Comparison of ENCODE assay signal across 8 mouse cellular contexts in the genomic region with DNA sequence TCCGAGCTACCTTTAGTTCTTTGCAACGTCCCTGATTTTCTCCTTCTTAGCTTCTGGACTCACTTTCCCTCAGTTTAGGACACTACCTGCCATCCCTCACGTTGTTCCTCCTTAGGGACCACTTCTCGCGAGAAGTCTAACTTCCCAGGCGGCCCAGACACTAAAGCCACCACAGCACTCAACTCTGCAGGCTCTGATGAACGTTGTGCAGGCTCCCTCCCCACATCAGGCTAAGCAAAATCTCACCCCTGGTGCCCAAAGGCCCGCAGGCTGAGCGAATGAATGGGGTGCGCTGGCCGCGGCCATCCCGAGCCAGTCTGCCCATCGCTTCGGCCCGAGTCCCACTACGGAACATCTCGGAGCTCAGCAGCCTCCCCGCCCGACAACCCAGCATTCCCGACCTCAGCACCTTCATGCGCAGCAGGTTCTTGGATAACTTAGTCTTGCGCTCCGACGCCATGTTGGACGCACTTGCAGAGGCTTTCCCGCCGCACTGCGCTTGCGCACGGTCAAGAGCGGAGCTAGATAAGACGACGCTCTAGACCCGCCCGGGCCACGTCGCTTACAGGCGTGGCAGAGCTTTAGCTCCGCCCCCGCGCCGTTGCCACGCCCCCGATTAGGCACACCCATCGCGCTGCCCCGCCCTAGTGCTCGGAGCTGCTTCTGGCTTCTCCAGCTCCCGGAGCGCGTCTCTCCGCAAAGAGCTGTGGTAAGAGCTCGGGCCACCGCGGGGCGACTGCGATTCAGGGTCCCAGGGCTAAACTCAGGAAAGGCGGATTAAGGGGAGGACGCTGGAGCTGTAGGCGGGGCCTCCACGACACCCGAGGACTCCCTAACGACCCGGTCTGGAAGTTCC. TPM values are rescaled to one million over a fixed set of nuclear protein-coding genes. Genes with fewer than 3 reads are reported as not detected.
DNase-seq lines count a peak whose midpoint lies in the region; ATAC-seq and TF ChIP-seq lines count a peak whose summit lies in the region.

A gene (minus strand): TSS at position 501 of the 856 bp plus-strand sequence.

- peak; percentile 90 for DNase-seq in CD8-positive naive resting alpha-beta T cell, adult 2 months (ENCODE audit: low read depth in 2 of 2, low spot score in 2 of 2)
- DNase-seq in c-Kit-positive CD71-negative TER-119-negative erythroid progenitor cells, embryonic 14.5 days (ENCODE audit: low read depth) = peak; percentile 97
- peak; percentile 95 for DNase-seq in forebrain, embryonic 10.5 days (ENCODE audit: extremely low spot score, low spot score)
- DNase-seq in kidney, postnatal 25 days = peak; percentile 98 to 99
- peak; percentile 97 for DNase-seq in liver, embryonic 14.5 days (ENCODE audit: low read depth in 3 of 3, low spot score in 3 of 3)
- DNase-seq in neural tube, embryonic 11.5 days (ENCODE audit: low spot score) = peak; percentile 99
- DNase-seq in stomach, postnatal 0 days (ENCODE audit: low spot score) = peak; percentile 98

- peaks cover 28% of the 10 kb centered on the region for H3K36me3 ChIP-seq in forebrain, embryonic 10.5 days (replicated peaks)
- H3K36me3 ChIP-seq in heart, embryonic 15.5 days = peaks cover 21% of the 10 kb centered on the region
- H3K36me3 ChIP-seq in liver, embryonic 14.5 days (replicated peaks; ENCODE audit: control insufficient read depth, insufficient read depth, low read depth) = peaks cover 14% of the 10 kb centered on the region
- H3K36me3 ChIP-seq in neural tube, embryonic 11.5 days (ENCODE audit: control insufficient read depth, insufficient read depth, low read length) = no peaks in the 10 kb centered on the region
- peaks cover 4% of the 10 kb centered on the region; the same call in 1 of the 2 replicates for H3K36me3 ChIP-seq in stomach, postnatal 0 days (ENCODE audit: control insufficient read depth, insufficient read depth, low read length)

- H3K27ac ChIP-seq in forebrain, embryonic 10.5 days = peak within 1 kb of the TSS; percentile 97
- peak within 1 kb of the TSS; percentile 96 for H3K27ac ChIP-seq in heart, embryonic 15.5 days
- H3K27ac ChIP-seq in liver, embryonic 14.5 days = peak within 1 kb of the TSS; percentile 52
- peak within 1 kb of the TSS; percentile 82 for H3K27ac ChIP-seq in neural tube, embryonic 11.5 days (ENCODE audit: low read depth, low read length)
- peak within 1 kb of the TSS; percentile 95 for H3K27ac ChIP-seq in stomach, postnatal 0 days (replicated peaks)

- H3K9me3 ChIP-seq in forebrain, embryonic 10.5 days = no peaks in the 10 kb centered on the region
- H3K9me3 ChIP-seq in heart, embryonic 15.5 days (replicated peaks) = no peaks in the 10 kb centered on the region
- H3K9me3 ChIP-seq in liver, embryonic 14.5 days (ENCODE audit: control insufficient read depth, low read length) = no peaks in the 10 kb centered on the region
- no peaks in the 10 kb centered on the region for H3K9me3 ChIP-seq in neural tube, embryonic 11.5 days (ENCODE audit: control insufficient read depth, low read length)
- no peaks in the 10 kb centered on the region for H3K9me3 ChIP-seq in stomach, postnatal 0 days (ENCODE audit: control insufficient read depth, low read length)

- peaks cover 13% of the 10 kb centered on the region for H3K27me3 ChIP-seq in forebrain, embryonic 10.5 days (ENCODE audit: poor library complexity, severe bottlenecking)
- H3K27me3 ChIP-seq in heart, embryonic 15.5 days = no peaks in the 10 kb centered on the region; the same call in 1 of the 2 replicates
- H3K27me3 ChIP-seq in liver, embryonic 14.5 days (ENCODE audit: control insufficient read depth, insufficient read depth, low read length) = no peaks in the 10 kb centered on the region
- no peaks in the 10 kb centered on the region for H3K27me3 ChIP-seq in neural tube, embryonic 11.5 days (ENCODE audit: control insufficient read depth, insufficient read depth, low read length)
- H3K27me3 ChIP-seq in stomach, postnatal 0 days (ENCODE audit: control insufficient read depth, insufficient read depth, low read length) = no peaks in the 10 kb centered on the region

- no peak for TF ChIP-seq EP300 in liver, embryonic 14.5 days (IDR thresholded peaks at IDR 0.05; ENCODE audit: low read depth)
- TF ChIP-seq EP300 in stomach, postnatal 0 days (optimal IDR thresholded peaks at IDR 0.05) = no peak

- peak; percentile 99 for ATAC-seq in heart, embryonic 15.5 days (replicated peaks; ENCODE audit: insufficient number of reproducible peaks, insufficient read depth, low FRiP score, low read depth)
- ATAC-seq in liver, embryonic 14.5 days (ENCODE audit: insufficient read depth) = peak; percentile 94
- peak; percentile 98 for ATAC-seq in neural tube, embryonic 11.5 days (ENCODE audit: insufficient read depth, low FRiP score, low TSS enrichment)
- ATAC-seq in stomach, postnatal 0 days (ENCODE audit: low FRiP score, low TSS enrichment) = peak; percentile 97

- peaks cover 22% of the 10 kb centered on the region for H3K4me1 ChIP-seq in forebrain, embryonic 10.5 days
- H3K4me1 ChIP-seq in heart, embryonic 15.5 days (replicated peaks) = peaks cover 19% of the 10 kb centered on the region
- H3K4me1 ChIP-seq in liver, embryonic 14.5 days (replicated peaks; ENCODE audit: control insufficient read depth in 2 of 2, insufficient read depth in 2 of 2, low read length in 1 of 2) = peaks cover 10 to 23% of the 10 kb centered on the region in 2 experiments
- peaks cover 6% of the 10 kb centered on the region; the same call in 1 of the 2 replicates for H3K4me1 ChIP-seq in neural tube, embryonic 11.5 days (ENCODE audit: control insufficient read depth, insufficient read depth, low read length)
- H3K4me1 ChIP-seq in stomach, postnatal 0 days (replicated peaks; ENCODE audit: control insufficient read depth, insufficient read depth) = no peaks in the 10 kb centered on the region

- WGBS in forebrain, embryonic 10.5 days = under 1% methylated on average over 65 of the region's 65 CpGs
- under 1% methylated on average over 65 of the region's 65 CpGs for WGBS in heart, embryonic 15.5 days
- WGBS in liver, embryonic 14.5 days (ENCODE audit: insufficient replicate concordance) = under 1% methylated on average over 65 of the region's 65 CpGs
- under 1% methylated on average over 65 of the region's 65 CpGs for WGBS in neural tube, embryonic 11.5 days
- under 1% methylated on average over 65 of the region's 65 CpGs for WGBS in stomach, postnatal 0 days

- peak within 1 kb of the TSS; percentile 92 for H3K9ac ChIP-seq in heart, embryonic 15.5 days
- peak within 1 kb of the TSS; percentile 78 for H3K9ac ChIP-seq in liver, embryonic 14.5 days (replicated peaks)
- H3K9ac ChIP-seq in neural tube, embryonic 11.5 days (ENCODE audit: low read length) = peak within 1 kb of the TSS; percentile 94
- peak within 1 kb of the TSS; percentile 92 for H3K9ac ChIP-seq in stomach, postnatal 0 days (ENCODE audit: low read length)

- H3K4me3 ChIP-seq in forebrain, embryonic 10.5 days = peak within 1 kb of the TSS; percentile 83
- H3K4me3 ChIP-seq in heart, embryonic 15.5 days = peak within 1 kb of the TSS; percentile 90
- peak within 1 kb of the TSS; percentile 68 to 93 for H3K4me3 ChIP-seq in liver, embryonic 14.5 days (ENCODE audit: insufficient read depth in 1 of 2, low read depth in 2 of 2, low read length in 2 of 2)
- H3K4me3 ChIP-seq in neural tube, embryonic 11.5 days (ENCODE audit: low read depth, low read length) = peak within 1 kb of the TSS; percentile 76
- H3K4me3 ChIP-seq in stomach, postnatal 0 days (ENCODE audit: low read depth, low read length) = peak within 1 kb of the TSS; percentile 81

- peak within 1 kb of the TSS; percentile 75 for H3K4me2 ChIP-seq in heart, embryonic 15.5 days
- H3K4me2 ChIP-seq in liver, embryonic 14.5 days (ENCODE audit: low read depth) = peak within 1 kb of the TSS; percentile 78
- peak within 1 kb of the TSS; percentile 45 for H3K4me2 ChIP-seq in neural tube, embryonic 11.5 days (ENCODE audit: low read depth)
- H3K4me2 ChIP-seq in stomach, postnatal 0 days (replicated peaks; ENCODE audit: low read depth) = peak within 1 kb of the TSS; percentile 76

- peak; percentile 45; the same call in 1 of the 2 replicates for TF ChIP-seq CTCF in liver, embryonic 14.5 days (IDR thresholded peaks at IDR 0.05; ENCODE audit: low read depth)
- peak; percentile 59 for TF ChIP-seq CTCF in stomach, postnatal 0 days (IDR thresholded peaks at IDR 0.05; ENCODE audit: low read depth)

RNA-seq across cellular contexts. Expression of the gene that starts here (rescaled TPM):
- 66.7 and 71.2 TPM in 2 replicates for polyA plus RNA-seq in forebrain, embryonic 10.5 days (2016; fragmentation: Nextera tagmentation; extraction: Ambion mirVana)
- polyA plus RNA-seq in heart, embryonic 15.5 days (2015; fragmentation: Nextera tagmentation; extraction: Ambion mirVana) = 30.8 and 35.4 TPM in 2 replicates
- polyA plus RNA-seq in liver, embryonic 14.5 days (2012; rRNA removed) = 12.7 and 21.9 TPM in 2 replicates
- 34.4 and 37.5 TPM in 2 replicates for polyA plus RNA-seq in liver, embryonic 14.5 days (2014; fragmentation: Nextera tagmentation; extraction: Ambion mirVana)
- 59.5 and 59.9 TPM in 2 replicates for polyA plus RNA-seq in neural tube, embryonic 11.5 days (2014; fragmentation: Nextera tagmentation; extraction: Ambion mirVana)
- polyA plus RNA-seq in stomach, postnatal 0 days (2015; fragmentation: Nextera tagmentation; extraction: Ambion mirVana) = 34.6 and 35.0 TPM in 2 replicates

Comparison
In these comparisons a context has a peak if more than half of its experiments do, and no peak if none do; other contexts are left out.
1. Peak in every context shown above with its lines: DNase-seq, ATAC-seq, H3K4me3 ChIP-seq and H3K27ac ChIP-seq.